Mouse (Mus musculus) CD8-positive naive resting alpha-beta T cell, adult 2 months (primary cell): ENCODE measurements at regions not wholly inside any gene's neighbourhood (a gene's known extent, or its start where the extent isn't known, plus 50 kb on each side); places are given as distances from the start of the nearest gene placed in this dataset.

ENCODE experiments used
- DNase-seq, 2 experiments: peaks; one replicate each; pipeline ENCODE4 v3.0.0; 2022; ENCODE audit warnings: low read depth in 2 of 2, low spot score in 2 of 2

DNA sequence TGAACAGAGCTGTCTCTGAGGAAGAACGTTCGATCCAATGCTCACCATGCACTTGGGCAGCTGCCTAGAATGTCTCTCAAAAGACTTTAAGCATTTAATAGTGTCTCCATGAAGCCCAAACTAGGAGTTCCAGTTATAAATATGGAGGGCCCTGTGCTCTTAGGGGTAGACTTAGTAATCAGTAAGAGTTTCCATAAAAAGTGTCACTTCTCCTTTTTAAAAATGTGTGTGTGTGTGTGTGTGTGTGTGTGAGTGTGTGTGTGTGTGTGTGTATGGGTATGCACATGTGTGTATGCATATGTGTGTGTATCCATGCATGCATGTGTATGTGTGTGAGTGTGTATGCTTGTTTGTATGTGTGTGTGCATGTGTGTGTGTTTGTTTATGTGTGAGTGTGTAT lies 255.6 kb upstream of the Runx1 start:
- no peak for DNase-seq

- DNase-seq = no peak
These were observed 253.9 kb upstream of the Runx1 start for GRCm38 (mm10) chr16:93079660-93080390.

- DNase-seq = no peak
These were observed 253.0 kb upstream of the Runx1 start for GRCm38 (mm10) chr16:93078909-93079308.

GRCm38 (mm10) chr16:93075488-93075887 lies 249.5 kb upstream of the Runx1 start:
- DNase-seq = no peak

DNA sequence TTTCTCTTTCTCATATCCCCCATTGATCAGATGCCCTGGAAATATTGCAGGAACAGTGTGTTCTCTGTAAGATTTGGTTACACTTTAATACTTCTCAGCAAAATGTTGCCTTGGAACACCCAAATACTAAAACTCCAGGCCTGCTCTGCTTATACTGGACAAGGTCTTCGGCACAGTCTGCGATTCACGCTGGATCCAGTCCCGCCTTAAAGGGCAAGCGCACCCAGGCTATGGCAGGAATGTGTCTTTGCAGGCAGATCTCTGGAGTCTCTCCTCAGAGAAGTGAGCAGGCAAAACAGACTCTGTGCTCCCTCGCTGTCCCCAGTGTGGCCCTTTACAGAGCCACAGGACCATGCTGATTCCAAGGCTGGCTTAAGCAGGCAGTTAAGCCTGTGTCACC lies 246.2 kb upstream of the Runx1 start:
- no peak for DNase-seq

DNA sequence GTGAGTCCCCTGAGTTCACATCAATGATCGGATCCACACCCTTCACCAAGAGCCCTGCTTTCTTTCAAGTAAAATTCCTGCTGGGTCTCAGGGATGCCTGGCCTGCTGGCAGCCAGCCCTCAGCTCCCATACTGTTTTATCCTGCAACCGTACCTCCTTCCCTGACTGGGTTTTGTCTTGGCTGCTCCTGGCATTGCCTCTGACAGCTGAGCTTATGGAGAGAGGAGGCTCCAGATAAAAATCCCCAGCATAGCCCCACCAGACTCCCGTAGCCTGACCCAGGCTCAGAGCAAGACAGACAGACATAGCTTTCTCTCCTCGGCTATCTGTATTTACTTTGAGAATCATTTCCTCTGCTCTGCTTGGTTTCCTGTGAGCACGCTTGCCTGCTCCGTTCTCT lies 245.8 kb upstream of the Runx1 start:
- no peak for DNase-seq

DNA sequence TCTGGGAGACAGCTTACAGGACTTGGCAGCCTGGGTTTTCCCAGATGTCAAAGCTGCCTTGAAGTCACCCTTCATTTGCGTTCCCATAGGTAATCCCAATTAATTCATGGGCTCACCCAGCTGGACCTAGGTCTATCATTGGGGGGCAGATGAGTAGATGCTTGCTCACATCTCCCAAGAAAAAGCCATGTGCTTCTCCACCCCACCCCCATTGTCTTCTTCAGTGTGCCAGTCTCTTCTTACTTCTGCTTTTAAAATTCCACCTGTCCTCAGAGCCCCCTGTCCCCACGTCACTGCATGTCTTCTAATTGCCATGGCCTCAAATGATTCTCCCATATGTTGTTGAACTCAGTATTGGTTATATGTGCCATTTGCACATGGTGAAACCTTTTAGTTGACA lies 240.9 kb upstream of the Runx1 start:
- no peak for DNase-seq

DNA sequence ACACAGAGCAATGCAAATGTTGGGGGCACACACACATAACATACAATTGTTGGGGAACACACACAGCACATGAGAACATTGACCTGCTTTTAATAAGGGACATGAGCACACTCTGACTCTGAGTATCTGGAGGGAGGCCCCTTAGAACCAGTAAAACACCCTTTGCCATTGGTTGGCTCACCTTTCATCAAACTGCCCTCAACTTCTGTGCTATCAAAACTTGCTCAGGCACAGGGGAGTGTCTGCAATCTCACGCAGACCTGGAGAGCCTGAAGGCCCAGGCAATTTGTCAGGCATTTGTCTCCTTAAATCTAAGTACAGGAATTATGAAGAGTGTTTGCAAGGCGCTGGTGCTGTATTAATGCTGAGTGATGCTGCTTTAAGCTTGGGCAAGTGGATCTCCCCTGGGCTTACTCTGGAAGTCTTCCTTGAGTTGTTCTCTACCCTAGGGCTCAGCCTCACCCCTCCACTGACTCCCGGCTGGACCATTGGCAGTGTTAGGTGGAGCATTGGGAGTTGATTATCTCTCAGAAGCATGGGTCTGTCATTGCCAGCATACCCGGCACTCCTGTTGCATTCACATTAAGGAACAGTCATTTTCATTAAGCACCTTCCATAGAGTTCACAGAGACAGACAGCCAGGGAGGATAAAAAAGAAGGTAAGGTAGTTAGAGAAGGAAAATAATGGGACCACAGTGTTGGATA lies 235.7 kb upstream of the Runx1 start:
- DNase-seq = no peak

GRCm38 (mm10) chr16:93056295-93056694 lies 230.3 kb upstream of the Runx1 start:
- no peak for DNase-seq

GRCm38 (mm10) chr16:93055545-93055944 lies 229.6 kb upstream of the Runx1 start:
- DNase-seq = no peak

DNA sequence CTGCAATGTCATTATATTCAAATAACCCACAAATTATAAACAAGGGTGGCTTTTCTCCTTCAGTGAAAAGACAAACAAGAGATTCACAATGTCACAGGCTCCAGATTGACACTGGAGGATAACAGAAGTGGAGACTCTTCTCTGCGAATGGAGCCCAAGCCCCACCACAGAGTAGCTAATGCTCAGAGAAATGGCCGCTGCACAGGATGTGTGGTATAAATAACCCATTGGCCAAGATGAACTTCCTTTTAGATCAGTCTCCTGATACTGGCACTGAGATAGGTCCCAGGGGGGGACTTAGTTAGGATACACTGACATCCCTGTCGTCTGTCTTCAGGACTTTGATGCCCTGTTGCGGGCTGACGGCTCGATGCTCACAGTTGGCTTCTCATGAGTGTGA lies 225.3 kb upstream of the Runx1 start:
- DNase-seq = no peak

GRCm38 (mm10) chr16:93048418-93048932 lies 222.5 kb upstream of the Runx1 start:
- DNase-seq = no peak

DNA sequence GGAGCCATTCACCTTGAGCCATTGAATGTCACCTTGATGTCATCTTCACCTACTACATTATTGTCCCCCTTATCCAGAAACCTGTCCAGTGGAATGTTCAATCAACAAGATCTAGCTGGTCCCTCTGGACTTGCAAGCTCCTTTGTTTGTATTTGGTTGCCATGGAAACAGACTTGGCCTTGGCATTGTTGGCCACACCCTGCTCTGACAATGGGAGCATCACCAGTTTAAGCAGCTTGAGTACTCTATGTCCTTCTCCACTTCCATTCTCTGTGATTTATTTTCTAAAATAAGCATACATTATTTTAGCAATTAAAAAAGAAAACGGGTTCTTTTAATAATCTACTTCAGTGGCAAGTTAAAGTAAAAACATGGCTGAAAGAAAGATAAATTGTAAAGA lies 221.6 kb upstream of the Runx1 start:
- no peak for DNase-seq

- no peak for DNase-seq
These were observed 220.3 kb upstream of the Runx1 start for GRCm38 (mm10) chr16:93046221-93046620.

DNA sequence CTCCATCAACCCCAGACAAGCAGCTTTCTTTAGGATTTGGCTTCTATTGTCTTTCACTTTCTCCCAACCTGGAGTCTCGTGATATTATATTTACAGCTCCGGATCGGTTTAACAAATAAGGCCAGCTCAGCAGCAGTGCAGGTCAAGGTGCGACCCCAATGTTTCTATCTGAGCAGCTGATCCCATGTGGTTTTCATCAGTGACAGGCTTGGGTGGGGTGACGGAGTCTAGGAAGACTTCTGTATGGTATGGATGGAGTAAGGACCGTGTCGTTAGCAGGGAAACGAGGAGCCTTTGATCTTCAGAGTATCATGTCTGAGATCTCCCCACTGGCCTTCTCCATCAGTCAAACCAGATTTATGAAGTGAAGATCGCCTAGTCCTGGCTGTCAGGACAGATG lies 217.4 kb upstream of the Runx1 start:
- DNase-seq = no peak

GRCm38 (mm10) chr16:93042941-93043340 lies 217.0 kb upstream of the Runx1 start:
- DNase-seq = no peak

DNA sequence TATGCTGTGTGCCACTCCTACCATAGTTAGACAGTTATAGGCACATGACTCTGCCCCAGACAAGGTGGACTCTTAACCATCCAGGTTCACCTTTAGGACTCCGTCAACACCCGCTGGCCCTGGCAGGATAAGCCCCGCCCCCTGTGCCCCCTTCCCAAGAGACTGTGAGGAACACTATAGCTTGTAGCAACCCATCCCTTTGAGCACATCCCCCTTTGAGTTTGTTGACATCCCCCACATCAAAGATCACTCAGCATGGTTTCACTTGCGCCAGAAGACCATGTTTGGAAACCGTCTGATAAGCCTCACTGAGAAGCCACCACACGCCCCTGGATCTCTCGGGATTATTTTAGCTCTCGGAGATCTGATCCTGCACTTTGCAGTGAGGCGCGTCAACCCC lies 216.5 kb upstream of the Runx1 start:
- DNase-seq = no peak

DNA sequence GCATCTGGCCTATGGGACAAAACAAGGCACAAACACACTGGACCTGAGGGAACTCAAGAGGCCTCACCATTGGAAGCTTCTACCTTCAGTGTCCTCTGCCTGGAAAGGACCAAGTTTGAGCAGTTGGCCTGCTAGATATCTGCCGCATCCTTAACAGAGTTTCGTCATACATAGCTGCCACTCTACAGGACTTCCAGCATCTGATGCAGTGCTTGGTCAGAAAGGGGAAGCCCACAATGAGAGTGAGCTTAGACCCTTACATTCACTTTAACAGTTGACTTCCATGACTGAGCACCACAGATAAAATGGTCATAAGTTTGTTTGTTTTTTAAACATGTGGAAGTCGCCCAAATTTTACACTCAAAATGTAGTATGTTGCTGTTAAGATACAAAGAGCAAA lies 215.9 kb upstream of the Runx1 start:
- no peak for DNase-seq

DNA sequence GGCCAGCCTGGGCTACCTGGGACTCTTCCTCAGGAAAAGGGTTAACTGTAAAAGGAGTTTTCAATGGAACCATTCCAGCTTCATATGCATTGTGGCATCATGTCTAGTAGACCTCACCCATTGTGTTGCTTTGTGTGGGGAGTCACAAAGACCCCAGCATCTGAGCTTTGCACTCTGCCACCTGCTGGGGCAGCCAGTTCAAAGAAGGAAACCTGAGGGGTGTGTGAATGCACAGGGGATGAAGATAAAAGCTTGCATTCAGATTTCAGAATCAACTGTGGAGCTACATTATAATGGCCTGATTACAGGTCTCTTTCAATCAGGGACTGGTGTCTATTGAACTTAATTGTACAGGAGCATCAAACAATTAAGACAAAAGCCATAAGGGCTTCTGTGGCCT lies 215.4 kb upstream of the Runx1 start:
- no peak for DNase-seq

- no peak for DNase-seq
These were observed 209.7 kb upstream of the Runx1 start for GRCm38 (mm10) chr16:93035626-93036025.

- DNase-seq = no peak
These were observed 208.0 kb upstream of the Runx1 start for GRCm38 (mm10) chr16:93033943-93034342.

GRCm38 (mm10) chr16:93031624-93032023 lies 205.7 kb upstream of the Runx1 start:
- DNase-seq = no peak

DNA sequence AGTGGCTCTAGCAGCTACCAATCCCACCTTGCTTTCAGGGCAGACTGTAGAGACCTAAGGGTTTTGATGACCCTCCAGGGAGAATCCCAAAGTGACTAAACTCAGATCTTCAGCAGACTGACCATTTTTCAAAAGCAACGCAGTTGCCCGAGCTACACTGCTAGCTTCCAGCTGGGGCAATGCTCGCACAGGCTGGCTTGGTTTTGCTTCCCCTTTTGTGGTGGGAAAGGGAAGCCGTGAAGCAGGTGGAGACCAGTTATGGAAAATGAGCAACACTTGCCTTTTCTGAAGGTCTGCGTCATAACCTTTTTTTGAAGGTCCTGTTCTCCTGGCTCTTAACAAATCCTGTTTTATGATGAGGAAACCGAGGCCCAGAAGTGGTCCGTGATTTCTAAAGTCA lies 202.7 kb upstream of the Runx1 start:
- no peak for DNase-seq
